Mouse (Mus musculus) C2C12 (cell line): ENCODE measurements around the gene 4930583I09Rik. TPM values are rescaled to one million over a fixed set of nuclear protein-coding genes. Genes with fewer than 3 reads are reported as not detected.

ENCODE experiments used
- H3K27me3 ChIP-seq: one replicate; pipeline ENCODE4 v1.6.1; 2011; ENCODE audit not compliant: control insufficient read depth, insufficient read depth, insufficient read length
- H3K36me3 ChIP-seq: one replicate; pipeline ENCODE4 v1.6.1; 2011; ENCODE audit not compliant: control insufficient read depth, insufficient read depth
- H3K4me3 ChIP-seq: one replicate; pipeline ENCODE4 v1.5.1; 2011; ENCODE audit warnings: mild to moderate bottlenecking, control low read depth; ENCODE audit not compliant: poor library complexity, insufficient read depth, severe bottlenecking
- H3K79me2 ChIP-seq: one replicate; pipeline ENCODE4 v1.6.1; 2011; ENCODE audit not compliant: control insufficient read depth, insufficient read depth
- H3K79me3 ChIP-seq: one replicate; pipeline ENCODE4 v1.6.1; 2011; ENCODE audit warnings: low read depth, control low read depth
- H3ac ChIP-seq: one replicate; pipeline ENCODE3; 2011; ENCODE audit warnings: low read depth; ENCODE audit not compliant: control insufficient read depth, insufficient read length
- CEBPB ChIP-seq: IDR thresholded peaks from one replicate; pipeline ENCODE4 v1.6.1; 2011; ENCODE audit warnings: low read depth, mild to moderate bottlenecking, control low read depth, moderate library complexity
- CTCF ChIP-seq: IDR thresholded peaks from one replicate; pipeline ENCODE4 v1.5.1; 2011; ENCODE audit not compliant: control insufficient read depth, insufficient read depth, insufficient read length
- FOSL1 ChIP-seq: IDR thresholded peaks from one replicate; pipeline ENCODE4 v1.8.0; 2011; ENCODE audit warnings: mild to moderate bottlenecking, low read length; ENCODE audit not compliant: poor library complexity, insufficient read depth, severe bottlenecking
- MAX ChIP-seq: IDR thresholded peaks from one replicate; pipeline ENCODE4 v1.6.1; 2011; ENCODE audit warnings: mild to moderate bottlenecking, control low read depth
- MYOD1 ChIP-seq: IDR thresholded peaks from one replicate; pipeline ENCODE4 v1.6.1; 2011; ENCODE audit warnings: low read depth; ENCODE audit not compliant: control insufficient read depth, insufficient read length
- MYOG ChIP-seq: IDR thresholded peaks from one replicate; pipeline ENCODE4 v1.6.1; 2011; ENCODE audit not compliant: control insufficient read depth, insufficient read length; ENCODE audit errors: extremely low read depth
- USF1 ChIP-seq: IDR thresholded peaks from one replicate; pipeline ENCODE4 v1.6.1; 2011; ENCODE audit warnings: low read depth, mild to moderate bottlenecking, control low read depth, moderate library complexity
- long read RNA-seq, 2 experiments: library from polyadenylated mRNA; unstranded; transcript quantifications; one replicate each; pipeline ENCODE4 v2.0.0; 2019 to 2020
- polyA plus RNA-seq: library from polyadenylated mRNA; unstranded; fragments of >200 nt; fragmentation: generic; extraction: Trizol; gene quantifications from one replicate; pipeline ENCODE4 v1.2.1, GENCODE M21; 2012; ENCODE audit warnings: missing spikeins

Gene 4930583I09Rik
- not detected for polyA plus RNA-seq
- long read RNA-seq, experiment 1: 0 reads
- long read RNA-seq, experiment 2: 0 reads

- peak within 1 kb of the TSS; percentile 0 for H3K4me3 ChIP-seq
- H3K79me2 ChIP-seq: no peaks in the 10 kb centered on the region
- no peaks in the 10 kb centered on the region for H3K27me3 ChIP-seq
- no peaks in the 10 kb centered on the region for H3K79me3 ChIP-seq
- H3K36me3 ChIP-seq: no peaks in the 10 kb centered on the region
- no peak for TF ChIP-seq CTCF
- TF ChIP-seq FOSL1: peak; percentile 18
- peak; percentile 53 for TF ChIP-seq CEBPB
- peak within 1 kb of the TSS; percentile 24 for H3ac ChIP-seq
Measured at GRCm38 (mm10) chr17:64835928-64836327, at the start of gene 4930583I09Rik. TSS of gene 4930583I09Rik (minus strand) at chr17:64836071.

- no peaks in the 10 kb centered on the region for H3K36me3 ChIP-seq
- no peak overlapping the region for H3ac ChIP-seq
- no peaks in the 10 kb centered on the region for H3K79me3 ChIP-seq
- H3K79me2 ChIP-seq: no peaks in the 10 kb centered on the region
- H3K4me3 ChIP-seq: no peak overlapping the region
- no peak for TF ChIP-seq CEBPB
- no peak for TF ChIP-seq FOSL1
- TF ChIP-seq MAX: no peak
- TF ChIP-seq MYOG: no peak
- TF ChIP-seq USF1: no peak
- TF ChIP-seq CTCF: no peak
- no peak for TF ChIP-seq MYOD1
- H3K27me3 ChIP-seq: no peaks in the 10 kb centered on the region
Measured at GRCm38 (mm10) chr17:64876111-64876510, 40.2 kb upstream of the 4930583I09Rik start.

DNA sequence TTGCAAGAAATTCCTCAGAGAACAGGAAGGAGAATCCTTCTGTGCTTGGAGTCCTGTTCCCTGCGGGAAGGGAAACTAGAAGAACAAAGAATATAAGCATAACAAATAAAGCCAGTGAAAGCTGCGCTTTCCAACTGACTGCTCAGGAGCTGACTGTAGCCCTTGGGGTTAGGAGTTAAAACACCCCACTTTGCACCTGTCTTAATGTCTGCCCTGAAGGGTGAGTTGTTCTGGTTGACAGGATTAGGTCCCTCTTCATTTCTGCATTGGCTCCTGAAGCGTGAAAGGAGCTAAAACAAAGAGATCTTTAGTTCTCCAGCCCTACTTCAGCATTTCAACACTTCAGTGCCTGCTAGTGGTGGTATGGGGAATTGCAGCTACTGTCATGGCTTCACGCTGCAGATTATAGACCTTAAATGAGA lies 37.8 kb upstream of the 4930583I09Rik start:
- TF ChIP-seq CEBPB (no peak), MYOD1 (no peak), FOSL1 (no peak), MYOG (no peak), MAX (no peak), USF1 (no peak), CTCF (no peak)
- Histone ChIP-seq H3K4me3 (no peak overlapping the region), H3K36me3 (no peaks in the 10 kb centered on the region), H3K79me3 (no peaks in the 10 kb centered on the region), H3K79me2 (no peaks in the 10 kb centered on the region), H3ac (no peak overlapping the region), H3K27me3 (no peaks in the 10 kb centered on the region)

DNA sequence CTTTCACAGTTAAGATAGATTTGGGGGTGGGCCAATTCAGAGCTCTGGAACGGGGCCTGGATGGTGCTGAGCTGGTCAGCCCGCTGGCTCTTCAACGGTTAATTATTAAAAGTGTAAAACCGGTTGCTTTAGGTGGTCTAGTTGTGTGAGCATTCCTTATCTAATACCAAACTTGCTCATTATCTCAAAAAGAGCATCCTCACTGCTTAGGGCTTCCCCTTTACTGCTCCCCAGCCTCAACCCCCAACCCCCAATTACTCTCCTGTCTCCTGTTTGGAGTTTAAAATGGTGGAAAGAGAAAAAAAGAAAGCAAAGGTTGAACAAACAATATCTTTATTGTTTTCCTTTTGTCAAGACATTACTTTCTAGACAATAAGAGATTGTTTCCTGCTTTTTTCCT lies 27.9 kb upstream of the 4930583I09Rik start:
- H3K4me3 ChIP-seq: no peak overlapping the region
- TF ChIP-seq USF1 (no peak), MAX (no peak), CEBPB (no peak), MYOG (no peak), MYOD1 (no peak), CTCF (no peak), FOSL1 (no peak)
- H3K36me3 ChIP-seq: no peaks in the 10 kb centered on the region
- no peak overlapping the region for H3ac ChIP-seq
- H3K79me2 ChIP-seq: no peaks in the 10 kb centered on the region
- no peaks in the 10 kb centered on the region for H3K79me3 ChIP-seq
- no peaks in the 10 kb centered on the region for H3K27me3 ChIP-seq

- TF ChIP-seq USF1 (no peak), MAX (no peak), CEBPB (no peak), MYOD1 (no peak), CTCF (no peak), MYOG (no peak), FOSL1 (no peak)
- no peaks in the 10 kb centered on the region for H3K27me3 ChIP-seq
- H3K79me2 ChIP-seq: no peaks in the 10 kb centered on the region
Measured at GRCm38 (mm10) chr17:64860963-64861362, 25.1 kb upstream of the 4930583I09Rik start.

GRCm38 (mm10) chr17:64858848-64859247 lies 23.0 kb upstream of the 4930583I09Rik start:
- no peaks in the 10 kb centered on the region for H3K79me2 ChIP-seq
- no peak for TF ChIP-seq CEBPB
- no peak for TF ChIP-seq CTCF
- no peak for TF ChIP-seq FOSL1
- no peak overlapping the region for H3K4me3 ChIP-seq
- no peaks in the 10 kb centered on the region for H3K36me3 ChIP-seq
- H3K27me3 ChIP-seq: no peaks in the 10 kb centered on the region
- H3K79me3 ChIP-seq: no peaks in the 10 kb centered on the region
- H3ac ChIP-seq: no peak overlapping the region

More at GRCm38 (mm10) chr17:64860963-64861362, 25.1 kb upstream of the 4930583I09Rik start:
- H3K79me3 ChIP-seq: no peaks in the 10 kb centered on the region
- H3ac ChIP-seq: no peak overlapping the region
- H3K36me3 ChIP-seq: no peaks in the 10 kb centered on the region
- H3K4me3 ChIP-seq: no peak overlapping the region
